ENCODE assay signal across 8 mouse cellular contexts in the genomic region with DNA sequence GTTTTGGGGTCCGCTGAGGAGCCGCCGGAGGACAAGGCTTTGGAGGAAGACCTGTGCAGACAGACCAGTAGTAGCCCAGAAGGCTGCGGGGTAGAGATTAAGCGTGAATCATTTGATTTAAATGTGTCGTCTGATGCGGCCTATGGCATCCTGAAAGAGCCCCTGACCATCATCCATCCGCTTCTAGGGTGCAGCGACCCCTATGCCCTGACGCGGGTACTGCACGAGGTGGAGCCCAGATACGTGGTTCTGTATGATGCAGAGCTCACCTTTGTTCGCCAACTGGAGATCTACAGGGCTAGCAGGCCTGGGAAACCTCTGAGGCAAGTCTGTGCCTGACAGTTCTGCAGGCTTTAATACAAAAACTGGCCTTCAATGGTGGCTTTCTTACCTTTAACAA. TPM values are rescaled to one million over a fixed set of nuclear protein-coding genes. Genes with fewer than 3 reads are reported as not detected.
A peak's percentile ranks its signal among the peaks of the same experiment; 100 is the strongest.
DNase-seq lines count a peak whose midpoint lies in the region; ATAC-seq and TF ChIP-seq lines count a peak whose summit lies in the region.

No protein-coding gene starts in this region.

- peak; percentile 56 for DNase-seq in gastrocnemius, postnatal 10 days
- DNase-seq in gastrocnemius, postnatal 36 days: no peak
- DNase-seq in neural tube, embryonic 10.5 days (ENCODE audit: extremely low spot score, low spot score): peak; percentile 61
- DNase-seq in lung, postnatal 10 days: peak; percentile 47
- peak; percentile 44 for DNase-seq in thymus, postnatal 25 days
- no peak for DNase-seq in right cerebral cortex, postnatal 14 days

- H3K27me3 ChIP-seq in neural tube, embryonic 15.5 days (replicated peaks): no peaks in the 10 kb centered on the region

- H3K4me3 ChIP-seq in neural tube, embryonic 15.5 days (replicated peaks): no peak overlapping the region
- no peak overlapping the region for H3K4me3 ChIP-seq in bone marrow macrophage, adult 2 months (ENCODE audit: insufficient read depth, low read length)

- H3K9ac ChIP-seq in neural tube, embryonic 15.5 days (replicated peaks): no peak overlapping the region

- no peak for ATAC-seq in neural tube, embryonic 15.5 days (ENCODE audit: low FRiP score)

- peaks cover 62% of the 10 kb centered on the region for H3K36me3 ChIP-seq in neural tube, embryonic 15.5 days

- no peak overlapping the region for H3K4me2 ChIP-seq in neural tube, embryonic 15.5 days

- intact Hi-C loops in gastrocnemius, postnatal 36 days (cut with DNase I): no loop called here

- H3K4me1 ChIP-seq in neural tube, embryonic 15.5 days: no peaks in the 10 kb centered on the region
- no peaks in the 10 kb centered on the region for H3K4me1 ChIP-seq in bone marrow macrophage, adult 2 months (ENCODE audit: control insufficient read depth, insufficient read depth, low read length)

- TF ChIP-seq CTCF in bone marrow macrophage, adult 2 months (IDR thresholded peaks at IDR 0.05; ENCODE audit: low read depth, low read length): peak; percentile 48

- H3K27ac ChIP-seq in neural tube, embryonic 15.5 days (replicated peaks): no peak overlapping the region
- H3K27ac ChIP-seq in bone marrow macrophage, adult 2 months (ENCODE audit: insufficient read depth, low read depth, low read length): no peak overlapping the region

- no peak for TF ChIP-seq POLR2A in bone marrow macrophage, adult 2 months (IDR thresholded peaks at IDR 0.05; ENCODE audit: borderline replicate concordance, low read depth, low read length)

- 45% methylated on average over 14 of the region's 14 CpGs for WGBS in neural tube, embryonic 15.5 days

- no peaks in the 10 kb centered on the region for H3K9me3 ChIP-seq in neural tube, embryonic 15.5 days (replicated peaks)

RNA-seq across cellular contexts. Expression of gene Ercc4, which starts 20.9 kb away (rescaled TPM):
- total RNA-seq in gastrocnemius, postnatal 10 days (2021): 1 to 10 TPM; 7.0 to 8.4 TPM
- 1 to 10 TPM; 4.0 to 6.0 TPM for total RNA-seq in gastrocnemius, postnatal 36 days (2021)
- polyA plus RNA-seq in neural tube, embryonic 15.5 days (2015; fragmentation: Nextera tagmentation; extraction: Ambion mirVana): 15.3 and 15.4 TPM in 2 replicates
- polyA plus RNA-seq in bone marrow macrophage, adult 2 months (2012; ENCODE audit: insufficient read depth, insufficient read length, missing spikeins): 11.5 and 11.8 TPM in 2 replicates

Comparison
In these comparisons a context has a peak if more than half of its experiments do, and no peak if none do; other contexts are left out.
1. DNase-seq: peak in gastrocnemius, postnatal 10 days (single experiment), neural tube, embryonic 10.5 days (single experiment), lung, postnatal 10 days (single experiment) and thymus, postnatal 25 days (single experiment); none in gastrocnemius, postnatal 36 days (0 of 2) and right cerebral cortex, postnatal 14 days (single experiment).